Mouse (Mus musculus) frontal cortex, postnatal 14 days (tissue): ENCODE measurements around the gene Lrrtm1.
A peak's percentile ranks its signal among the peaks of the same experiment; 100 is the strongest.

Experiments
- DNase-seq, 2 experiments: peaks; one replicate each; pipeline ENCODE4 v3.0.0; 2022; ENCODE audit warnings: low spot score in 2 of 2

The Lrrtm1 gene

GRCm38 (mm10) chr6:77242601-77243406 lies at the start of gene Lrrtm1:
TSS of gene Lrrtm1 (plus strand) at chr6:77242689.
- peak; percentile 75 to 76 for DNase-seq

DNA sequence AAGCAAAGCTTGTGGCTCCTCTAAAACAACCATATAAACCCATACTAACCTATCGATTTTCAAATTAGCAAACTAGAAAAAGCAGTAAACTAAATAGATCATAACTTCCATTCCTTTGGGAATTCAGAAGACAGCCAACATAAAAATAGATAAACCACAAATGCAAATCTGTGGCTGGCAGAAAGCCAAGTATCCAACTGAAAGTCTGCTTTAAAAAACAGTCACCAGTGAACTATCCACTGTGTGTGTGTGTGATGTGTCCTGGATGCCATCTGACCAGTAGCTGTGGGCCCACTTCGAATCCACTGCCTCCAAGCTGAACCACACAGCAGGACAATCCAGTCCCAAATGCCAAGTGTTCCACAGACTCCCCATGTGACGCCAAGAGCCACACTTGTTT lies 45.8 kb upstream of the Lrrtm1 start:
- no peak for DNase-seq

DNA sequence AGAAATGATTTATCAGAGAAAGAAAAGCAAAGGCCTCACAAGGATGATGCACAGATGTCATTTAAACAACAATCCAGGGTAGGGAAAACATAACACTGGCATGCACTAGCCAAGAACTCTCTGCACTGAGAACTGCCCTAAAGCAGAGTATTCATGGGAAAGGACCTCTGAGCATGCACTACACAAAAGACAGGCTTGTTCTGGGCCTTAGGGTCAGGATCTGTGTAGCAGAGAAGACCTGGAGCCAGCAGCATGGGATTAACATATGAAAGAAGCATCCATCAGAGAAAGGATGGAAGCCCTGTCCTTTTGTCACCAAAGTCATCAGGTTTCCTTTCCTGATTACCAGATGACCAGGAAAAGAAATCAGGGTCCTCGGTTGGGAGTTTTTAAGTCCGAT lies 43.1 kb upstream of the Lrrtm1 start:
- DNase-seq, result no peak

DNA sequence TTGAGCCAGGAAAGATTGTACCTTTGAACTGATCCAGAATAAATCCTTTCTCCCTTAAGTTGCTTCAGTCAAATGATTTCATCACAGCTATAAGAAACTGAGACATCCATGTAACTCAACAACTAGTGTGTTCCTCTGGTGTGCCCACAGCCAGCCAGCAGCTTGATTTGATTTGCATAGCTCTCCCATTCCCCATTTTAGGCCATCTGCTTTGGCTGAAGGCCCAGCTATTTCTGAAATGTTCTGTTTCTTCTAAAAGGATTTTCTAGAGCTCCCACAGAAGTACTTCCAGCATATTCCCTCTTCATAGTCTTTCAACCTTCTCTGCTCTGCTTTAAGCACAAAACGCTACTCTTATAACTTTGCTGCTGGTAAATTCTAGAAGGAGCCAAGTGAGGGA lies 33.3 kb upstream of the Lrrtm1 start:
- DNase-seq, result peak; percentile 28 to 37

GRCm38 (mm10) chr6:77209929-77210328 lies 32.6 kb upstream of the Lrrtm1 start:
- DNase-seq, result no peak

GRCm38 (mm10) chr6:77213757-77214409 lies 28.6 kb upstream of the Lrrtm1 start:
- DNase-seq, result no peak

GRCm38 (mm10) chr6:77215322-77215721 lies 27.2 kb upstream of the Lrrtm1 start:
- no peak for DNase-seq

DNA sequence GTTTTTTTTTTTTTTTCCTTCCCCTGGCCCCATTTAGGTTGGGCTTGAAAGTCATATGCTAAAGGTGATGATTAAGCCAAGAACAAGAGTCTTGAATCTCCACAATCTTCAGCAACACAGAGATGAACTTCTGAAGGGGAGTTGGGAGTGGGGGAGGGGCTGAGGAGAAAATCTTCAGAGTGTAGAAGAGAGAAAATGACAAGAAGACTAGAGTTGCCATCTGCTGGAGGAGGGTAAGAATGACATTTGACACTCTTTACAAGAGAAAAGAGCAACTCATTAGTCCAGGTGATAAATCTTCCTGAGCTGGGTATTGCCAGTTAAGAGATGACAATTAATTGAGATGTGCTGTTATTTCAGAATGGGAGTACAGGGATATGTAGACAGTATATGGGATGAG lies 23.6 kb upstream of the Lrrtm1 start:
- no peak for DNase-seq

- no peak for DNase-seq
These were observed 21.7 kb upstream of the Lrrtm1 start for GRCm38 (mm10) chr6:77220776-77221175.

- DNase-seq, result peak; percentile 52 to 55
These were observed 19.4 kb upstream of the Lrrtm1 start for GRCm38 (mm10) chr6:77222849-77223638.

- DNase-seq, result no peak
These were observed 2.1 kb upstream of the Lrrtm1 start for GRCm38 (mm10) chr6:77240426-77240825.

DNA sequence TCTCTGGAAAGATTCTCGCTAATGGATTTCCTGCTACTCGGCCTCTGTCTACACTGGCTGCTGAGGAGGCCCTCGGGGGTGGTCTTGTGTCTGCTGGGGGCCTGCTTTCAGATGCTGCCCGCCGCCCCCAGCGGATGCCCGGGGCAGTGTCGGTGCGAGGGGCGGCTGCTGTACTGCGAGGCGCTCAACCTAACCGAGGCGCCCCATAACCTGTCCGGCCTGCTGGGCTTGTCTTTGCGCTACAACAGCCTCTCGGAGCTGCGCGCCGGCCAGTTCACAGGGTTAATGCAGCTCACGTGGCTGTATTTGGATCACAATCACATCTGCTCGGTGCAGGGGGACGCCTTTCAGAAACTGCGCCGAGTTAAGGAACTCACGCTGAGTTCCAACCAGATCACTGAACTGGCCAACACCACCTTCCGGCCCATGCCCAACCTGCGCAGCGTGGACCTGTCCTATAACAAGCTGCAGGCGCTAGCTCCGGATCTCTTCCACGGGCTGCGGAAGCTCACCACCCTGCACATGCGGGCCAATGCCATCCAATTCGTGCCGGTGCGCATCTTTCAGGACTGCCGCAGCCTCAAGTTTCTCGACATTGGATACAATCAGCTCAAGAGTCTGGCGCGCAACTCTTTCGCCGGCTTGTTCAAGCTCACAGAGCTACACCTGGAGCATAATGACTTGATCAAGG lies 1.2 kb downstream of the Lrrtm1 start:
- peak in 1 of 2 experiments; percentile 43 for DNase-seq

GRCm38 (mm10) chr6:77253480-77253879 lies 11.0 kb downstream of the Lrrtm1 start:
- DNase-seq, result no peak

DNA sequence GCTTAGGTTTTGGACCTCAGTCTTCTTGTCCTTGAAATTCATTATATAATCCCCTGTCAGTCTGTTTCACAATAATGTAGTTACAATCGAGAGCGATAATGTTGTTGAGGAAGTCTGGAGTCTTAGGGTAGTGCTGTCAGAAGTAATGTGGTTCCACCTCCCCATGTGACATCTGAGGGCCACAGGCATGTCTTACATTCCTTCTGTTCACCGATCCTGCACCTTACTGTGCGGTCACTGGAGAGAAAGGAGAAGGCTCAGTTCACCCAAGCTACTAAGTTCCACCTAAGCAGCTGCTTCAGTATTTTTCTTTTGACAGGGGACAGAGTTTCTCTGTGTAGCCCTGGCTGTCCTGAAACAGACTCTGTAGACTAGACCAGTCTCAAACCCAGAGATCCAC lies 13.9 kb downstream of the Lrrtm1 start:
- DNase-seq, result no peak

DNA sequence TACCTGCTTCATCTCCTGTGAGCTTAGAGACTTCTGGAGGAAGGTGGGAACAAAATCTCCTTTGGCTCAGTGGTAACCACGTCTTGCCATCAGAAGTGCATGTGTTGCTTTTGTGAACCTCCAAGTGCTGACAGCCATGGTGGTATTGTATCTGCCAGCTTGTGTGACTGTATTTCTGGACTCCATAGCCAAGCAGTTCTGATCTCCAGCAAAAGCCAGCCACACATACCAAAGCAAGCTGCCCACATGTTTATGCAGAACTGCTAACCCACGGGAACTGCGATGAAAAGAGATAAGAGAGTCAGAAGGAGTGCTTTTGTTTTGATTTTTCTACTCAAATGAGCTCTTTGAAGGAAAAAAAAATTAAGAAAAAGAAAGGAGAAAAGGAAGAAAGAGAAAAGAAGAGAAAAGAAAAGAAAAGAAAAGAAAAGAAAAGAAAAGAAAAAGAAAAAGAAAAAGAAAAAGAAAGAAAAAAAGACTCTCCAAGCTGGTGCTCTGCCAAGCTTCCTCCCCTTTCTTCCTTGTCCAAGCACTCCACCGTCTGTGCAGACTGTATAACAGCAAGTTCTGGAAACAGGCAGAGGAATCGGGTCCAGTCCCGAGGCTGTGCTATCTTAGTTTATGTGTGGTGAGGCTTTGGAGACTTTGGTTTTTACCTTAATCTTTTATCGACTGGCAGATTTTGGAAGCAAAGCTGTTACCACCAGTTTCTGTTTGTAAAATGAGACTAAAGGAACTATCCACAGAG lies 15.0 kb downstream of the Lrrtm1 start:
- DNase-seq, result no peak

- DNase-seq, result no peak
These were observed 22.7 kb downstream of the Lrrtm1 start for GRCm38 (mm10) chr6:77265163-77265562.

- DNase-seq, result no peak
These were observed 36.3 kb downstream of the Lrrtm1 start for GRCm38 (mm10) chr6:77278794-77279193.

- DNase-seq, result no peak
These were observed 43.8 kb downstream of the Lrrtm1 start for GRCm38 (mm10) chr6:77286317-77286716.

- DNase-seq, result no peak
These were observed 45.9 kb downstream of the Lrrtm1 start for GRCm38 (mm10) chr6:77288402-77288801.

DNA sequence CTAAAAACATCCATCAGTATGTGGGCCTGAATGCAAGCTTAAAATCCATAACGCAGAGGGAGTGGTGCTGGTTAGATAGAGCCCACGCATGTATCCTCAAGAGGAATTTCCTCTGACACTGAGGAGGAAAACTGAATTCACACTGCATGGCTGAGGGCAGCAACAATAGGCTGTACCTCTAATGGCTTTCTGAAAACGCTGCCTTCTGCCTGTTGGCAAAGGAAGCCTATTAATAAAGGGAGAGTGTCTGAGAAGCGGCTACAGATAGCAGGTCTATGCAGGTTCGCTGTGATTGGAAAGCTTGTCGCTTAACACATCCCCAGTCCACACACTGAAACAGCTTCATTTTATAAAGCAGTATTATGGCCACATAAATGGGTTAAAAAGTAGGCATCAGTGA lies 48.9 kb downstream of the Lrrtm1 start:
- DNase-seq, result no peak

GRCm38 (mm10) chr6:77301305-77301704 lies 58.8 kb downstream of the Lrrtm1 start:
- no peak for DNase-seq
